Mouse (Mus musculus) intestine, embryonic 14.5 days (tissue): ENCODE measurements around the gene Pms1. TPM values are rescaled to one million over a fixed set of nuclear protein-coding genes. Genes with fewer than 3 reads are reported as not detected.
A peak's percentile ranks its signal among the peaks of the same experiment; 100 is the strongest.
"Not testable (repeated sequence)": the region's sequence is repeated elsewhere in the genome, so short reads cannot be mapped to it uniquely, and the experiment has no call there.

Source experiments
- ATAC-seq: fragments of 200-750 bp; cut with Nextera tagmentation; replicated peaks from 2 replicates; pipeline ENCODE4 v1.8.0; 2017; ENCODE audit warnings: low read depth, moderate number of reproducible peaks, moderate TSS enrichment, moderate library complexity; ENCODE audit not compliant: low FRiP score, low TSS enrichment
- DNase-seq: peaks from one replicate; pipeline ENCODE4 v3.0.0-alpha.2; 2018; ENCODE audit warnings: low spot score
- H3K27ac ChIP-seq: fragments of 300-500 bp; sonication (generic); 2 replicates; pipeline ENCODE4 v1.5.1; 2014; ENCODE audit warnings: low read depth, mild to moderate bottlenecking, control low read depth
- H3K27me3 ChIP-seq: fragments of 300-500 bp; sonication (generic); replicated peaks from 2 replicates; pipeline ENCODE4 v1.6.1; 2014; ENCODE audit warnings: low read length, control low read depth; ENCODE audit not compliant: control insufficient read depth, insufficient read depth
- H3K36me3 ChIP-seq: fragments of 300-500 bp; sonication (generic); 2 replicates; pipeline ENCODE4 v1.6.1; 2014; ENCODE audit warnings: low read length, control low read depth; ENCODE audit not compliant: control insufficient read depth, insufficient read depth
- H3K4me1 ChIP-seq: fragments of 300-500 bp; sonication (generic); replicated peaks from 2 replicates; pipeline ENCODE4 v1.6.1; 2014; ENCODE audit warnings: low read length, control low read depth, mixed read lengths; ENCODE audit not compliant: control insufficient read depth, insufficient read depth
- H3K4me2 ChIP-seq: fragments of 300-500 bp; sonication (generic); 2 replicates; pipeline ENCODE4 v1.6.1; 2014; ENCODE audit warnings: low read length
- H3K4me3 ChIP-seq: fragments of 300-500 bp; sonication (generic); 2 replicates; pipeline ENCODE4 v1.5.1; 2014; ENCODE audit warnings: low read depth, low read length, control low read depth, mixed read lengths
- H3K9ac ChIP-seq: fragments of 300-500 bp; sonication (generic); 2 replicates; pipeline ENCODE4 v1.6.1; 2014; ENCODE audit warnings: mild to moderate bottlenecking, low read length
- H3K9me3 ChIP-seq: fragments of 300-500 bp; sonication (generic); 2 replicates; pipeline ENCODE4 v1.6.1; 2016; ENCODE audit warnings: low read length, control low read depth; ENCODE audit not compliant: control insufficient read depth
- WGBS: fragments of 180-500 bp; shearing (Covaris S2); extraction: QIAGEN DNeasy Blood & Tissue Kit; methylation state at CpG from one replicate; pipeline ENCODE4 v1.1.7; 2014; 5-methylcytosine and 5-hydroxymethylcytosine counted together
- polyA plus RNA-seq: library from polyadenylated mRNA; unstranded; fragments of >200 nt; fragmentation: Nextera tagmentation; extraction: Ambion mirVana; gene quantifications from 2 replicates; pipeline ENCODE4 v1.2.1, GENCODE M21; 2014

Pms1 gene
- polyA plus RNA-seq, 1 experiment from 2014 or later: 16.7 TPM

GRCm38 (mm10) chr1:53321662-53322344 is 25.0 kb upstream of the Pms1 start:
- WGBS: 95% methylated on average over 4 of the region's 4 CpGs
- ATAC-seq (no peak), DNase-seq (no peak)
- Histone ChIP-seq H3K4me2 (no peak overlapping the region), H3K9ac (no peak overlapping the region), H3K4me1 (no peaks in the 10 kb centered on the region), H3K27ac (no peak overlapping the region), H3K9me3 (no peaks in the 10 kb centered on the region), H3K27me3 (no peaks in the 10 kb centered on the region), H3K4me3 (no peak overlapping the region), H3K36me3 (peaks cover 43% of the 10 kb centered on the region)

- peak; percentile 92 for DNase-seq
- H3K27ac ChIP-seq: peak within 1 kb of the TSS; percentile 89
- peak; percentile 96 for ATAC-seq
- peaks cover 23% of the 10 kb centered on the region for H3K36me3 ChIP-seq
- 2% methylated on average over 27 of the region's 27 CpGs for whole genome bisulfite sequencing
- no peaks in the 10 kb centered on the region for H3K4me1 ChIP-seq
- H3K27me3 ChIP-seq: no peaks in the 10 kb centered on the region
- peak within 1 kb of the TSS; percentile 74 for H3K9ac ChIP-seq
- H3K9me3 ChIP-seq: no peaks in the 10 kb centered on the region
- H3K4me3 ChIP-seq: peak within 1 kb of the TSS; percentile 78
- peak within 1 kb of the TSS; percentile 55 for H3K4me2 ChIP-seq
These were observed 16.5 kb upstream of the Pms1 start, which contains the start of gene Osgepl1 for GRCm38 (mm10) chr1:53312989-53313967. Osgepl1 (plus strand) TSS chr1:53313624.

DNA sequence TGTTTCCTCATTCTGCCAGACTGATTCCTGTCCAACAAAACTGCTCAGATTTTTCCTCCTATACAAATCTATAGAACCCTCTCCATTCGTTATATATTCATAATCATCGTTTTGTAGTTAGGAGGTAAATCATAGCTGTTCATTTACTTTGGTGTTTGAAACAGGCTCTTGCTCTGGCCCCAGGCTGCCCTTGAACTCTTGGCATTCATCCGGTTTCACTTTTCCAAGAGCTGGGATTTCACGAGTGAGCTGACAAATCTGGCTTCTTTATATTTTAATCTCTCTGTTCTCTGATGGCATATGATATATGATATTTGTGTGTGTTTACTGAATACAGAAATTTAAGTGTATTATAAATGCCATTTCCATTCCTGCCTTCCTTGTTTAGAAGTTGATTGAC is 3.7 kb upstream of the Pms1 start:
- H3K4me3 ChIP-seq: no peak overlapping the region
- no peaks in the 10 kb centered on the region for H3K9me3 ChIP-seq
- no peak overlapping the region for H3K27ac ChIP-seq
- no peak for ATAC-seq
- no peak for DNase-seq
- H3K27me3 ChIP-seq: no peaks in the 10 kb centered on the region
- 84% methylated on average over 4 of the region's 4 CpGs for WGBS
- no peaks in the 10 kb centered on the region for H3K4me1 ChIP-seq
- H3K9ac ChIP-seq: no peak overlapping the region
- H3K36me3 ChIP-seq: no peaks in the 10 kb centered on the region; the same call in 1 of the 2 replicates
- H3K4me2 ChIP-seq: no peak overlapping the region

DNA sequence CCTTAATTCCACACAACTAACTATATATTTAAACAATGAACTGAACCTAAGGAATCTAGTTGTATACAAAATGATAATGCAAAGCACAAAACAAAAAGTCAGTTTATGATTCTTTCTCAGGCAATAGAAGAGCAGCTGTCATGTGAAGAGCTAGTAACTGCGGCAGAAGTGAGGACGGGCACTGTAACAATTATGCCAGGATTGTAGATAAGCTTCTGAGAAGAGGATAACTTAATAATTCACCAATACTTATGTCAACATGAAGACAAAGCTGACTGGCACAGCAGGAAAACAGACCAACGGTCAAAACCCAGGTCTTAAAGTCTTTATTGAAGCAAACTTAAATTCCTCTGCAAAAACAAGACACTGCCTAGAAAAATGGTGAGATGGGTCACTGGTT is 5.6 kb downstream of the Pms1 start:
- H3K36me3 ChIP-seq: no peaks in the 10 kb centered on the region
- no peaks in the 10 kb centered on the region for H3K4me1 ChIP-seq
- WGBS: 71% methylated on average over 3 of the region's 3 CpGs
- H3K4me3 ChIP-seq: no peak overlapping the region
- H3K4me2 ChIP-seq: no peak overlapping the region
- ATAC-seq (no peak), DNase-seq (no peak)
- no peaks in the 10 kb centered on the region for H3K9me3 ChIP-seq
- no peak overlapping the region for H3K9ac ChIP-seq
- no peaks in the 10 kb centered on the region for H3K27me3 ChIP-seq
- H3K27ac ChIP-seq: no peak overlapping the region

DNA sequence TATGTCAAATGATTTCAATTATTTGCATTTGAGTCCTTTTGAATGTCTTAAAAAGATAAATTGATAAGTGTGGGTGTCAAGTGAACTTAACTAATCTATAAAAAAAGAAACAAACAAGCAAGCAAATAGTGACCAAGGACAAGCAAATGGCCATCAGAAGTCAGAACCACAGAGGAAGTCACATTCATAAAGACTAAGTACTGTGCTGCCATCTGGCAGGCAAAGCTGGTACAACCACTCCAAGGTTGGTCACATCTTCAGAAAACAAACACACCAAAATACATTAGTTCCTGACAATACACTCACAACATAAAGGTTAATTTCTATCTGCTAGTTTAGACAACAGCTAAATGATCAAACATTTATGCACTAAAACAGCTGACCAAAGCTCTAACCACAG is 24.2 kb downstream of the Pms1 start:
- no peak for ATAC-seq
- H3K4me1 ChIP-seq: no peaks in the 10 kb centered on the region

DNA sequence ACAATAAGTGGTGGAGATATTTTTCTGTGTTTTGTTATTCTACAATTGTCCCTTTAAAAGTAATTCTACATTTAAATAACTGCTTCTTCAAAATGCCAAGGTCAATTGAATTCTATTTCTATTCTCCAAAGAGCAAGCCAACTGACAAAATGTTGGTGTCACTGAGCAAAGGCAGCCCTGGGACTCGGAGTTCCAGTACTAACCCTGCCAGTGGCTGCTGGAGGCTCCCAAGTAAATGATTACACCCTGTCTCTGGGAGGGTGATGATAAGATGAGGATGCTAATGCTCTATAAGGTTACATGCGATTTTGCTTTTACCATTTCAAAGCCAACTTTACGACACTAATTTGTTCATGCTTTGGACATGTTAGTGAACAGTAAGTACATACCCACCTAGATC is 26.9 kb downstream of the Pms1 start:
- no peaks in the 10 kb centered on the region for H3K9me3 ChIP-seq
- H3K9ac ChIP-seq: no peak overlapping the region
- H3K4me2 ChIP-seq: no peak overlapping the region
- 81% methylated on average over 3 of the region's 3 CpGs for WGBS
- H3K27ac ChIP-seq: no peak overlapping the region
- DNase-seq (no peak), ATAC-seq (no peak)
- H3K4me3 ChIP-seq: no peak overlapping the region
- H3K36me3 ChIP-seq: peaks cover 8% of the 10 kb centered on the region; the same call in 1 of the 2 replicates
- H3K27me3 ChIP-seq: no peaks in the 10 kb centered on the region
- no peaks in the 10 kb centered on the region for H3K4me1 ChIP-seq

More for the DNA sequence above, 24.2 kb downstream of the Pms1 start:
- H3K4me2 ChIP-seq: no peak overlapping the region
- no peak overlapping the region for H3K4me3 ChIP-seq
- no peak for DNase-seq
- no peak overlapping the region for H3K27ac ChIP-seq
- no peak overlapping the region for H3K9ac ChIP-seq
- H3K36me3 ChIP-seq: peaks cover 8% of the 10 kb centered on the region; the same call in 1 of the 2 replicates
- H3K27me3 ChIP-seq: no peaks in the 10 kb centered on the region
- no peaks in the 10 kb centered on the region for H3K9me3 ChIP-seq

- not testable (repeated sequence) for H3K36me3 ChIP-seq, H3K4me3 ChIP-seq, ATAC-seq, H3K27ac ChIP-seq, DNase-seq, H3K4me1 ChIP-seq, H3K9ac ChIP-seq, H3K4me2 ChIP-seq, H3K9me3 ChIP-seq, H3K27me3 ChIP-seq
These were observed 31.7 kb downstream of the Pms1 start for GRCm38 (mm10) chr1:53264958-53265612.

- H3K4me3 ChIP-seq: no peak overlapping the region
- ATAC-seq: no peak
- 67% methylated on average over 1 of the region's 1 CpGs for WGBS
- no peak overlapping the region for H3K9ac ChIP-seq
- no peaks in the 10 kb centered on the region for H3K27me3 ChIP-seq
- DNase-seq: no peak
- H3K36me3 ChIP-seq: no peaks in the 10 kb centered on the region
- no peaks in the 10 kb centered on the region for H3K4me1 ChIP-seq
- no peak overlapping the region for H3K27ac ChIP-seq
- H3K9me3 ChIP-seq: no peaks in the 10 kb centered on the region
- no peak overlapping the region for H3K4me2 ChIP-seq
These were observed 70.8 kb downstream of the Pms1 start for GRCm38 (mm10) chr1:53226063-53226462.
